Mouse (Mus musculus) kidney, adult 2 months (tissue): ENCODE results near the gene Ubr7.

ENCODE experiments used
- CTCF ChIP-seq: fragments of 200-500 bp; conservative IDR thresholded peaks from 2 replicates; pipeline ENCODE4 v1.5.1; 2011; ENCODE audit warnings: low read depth, mild to moderate bottlenecking, control low read depth, low read length, moderate library complexity, mixed read lengths; ENCODE audit not compliant: insufficient read depth, insufficient read length
- POLR2A ChIP-seq: fragments of 200-500 bp; IDR thresholded peaks from one replicate; pipeline ENCODE4 v1.6.1; 2011; ENCODE audit warnings: low read depth, low read length, control low read depth

- TF ChIP-seq CTCF (no peak), POLR2A (no peak)
Measured at GRCm38 (mm10) chr12:102722451-102722850, 35.3 kb upstream of the Ubr7 start.
